Mouse (Mus musculus): ENCODE data around the gene Gm6525. TPM values are rescaled to one million over a fixed set of nuclear protein-coding genes. Genes with fewer than 3 reads are reported as not detected.

Gene Gm6525
- polyA plus RNA-seq, 1 experiment from 2014 or later: 0.97 TPM

GRCm38 (mm10) chr3:84214501-84214900 lies 40.6 kb downstream of the Gm6525 start:
- no peak overlapping the region for H3K4me3 ChIP-seq (ENCODE audit: low read depth, low read length)
- H3K27ac ChIP-seq (ENCODE audit: low read depth, low read length): peak overlapping the region; percentile 76; the same call in 1 of the 2 replicates
- 72% methylated on average over 6 of the region's 6 CpGs for WGBS
- no peaks in the 10 kb centered on the region for H3K9me3 ChIP-seq (replicated peaks; ENCODE audit: control insufficient read depth, low read length)
- H3K4me1 ChIP-seq (ENCODE audit: control insufficient read depth, insufficient read depth, low read length): peaks cover 54% of the 10 kb centered on the region
- H3K27me3 ChIP-seq (replicated peaks; ENCODE audit: control insufficient read depth, insufficient read depth, low read length): no peaks in the 10 kb centered on the region
- H3K36me3 ChIP-seq (ENCODE audit: control insufficient read depth, insufficient read depth, low read length): peaks cover 7% of the 10 kb centered on the region
- peak overlapping the region; percentile 33; the same call in 1 of the 2 replicates for H3K4me2 ChIP-seq (ENCODE audit: low read length)
- DNase-seq (ENCODE audit: low spot score) (no peak), ATAC-seq (no peak)
- H3K9ac ChIP-seq (ENCODE audit: low read length): no peak overlapping the region

GRCm38 (mm10) chr3:84215253-84215652 lies 41.3 kb downstream of the Gm6525 start:
- H3K9ac ChIP-seq (ENCODE audit: low read length): peak overlapping the region; percentile 43
- H3K4me2 ChIP-seq (ENCODE audit: low read length): peak overlapping the region; percentile 33
- H3K36me3 ChIP-seq (ENCODE audit: control insufficient read depth, insufficient read depth, low read length): no peaks in the 10 kb centered on the region
- DNase-seq (ENCODE audit: low spot score): peak; percentile 72
- H3K27ac ChIP-seq (ENCODE audit: low read depth, low read length): peak overlapping the region; percentile 76
- H3K9me3 ChIP-seq (replicated peaks; ENCODE audit: control insufficient read depth, low read length): no peaks in the 10 kb centered on the region
- 40% methylated on average over 9 of the region's 9 CpGs for WGBS
- peaks cover 59% of the 10 kb centered on the region for H3K4me1 ChIP-seq (ENCODE audit: control insufficient read depth, insufficient read depth, low read length)
- ATAC-seq: peak; percentile 43
- no peaks in the 10 kb centered on the region for H3K27me3 ChIP-seq (replicated peaks; ENCODE audit: control insufficient read depth, insufficient read depth, low read length)
- H3K4me3 ChIP-seq (ENCODE audit: low read depth, low read length): no peak overlapping the region

GRCm38 (mm10) chr3:84215743-84216360 lies 41.9 kb downstream of the Gm6525 start:
- peak; percentile 78 for DNase-seq (ENCODE audit: low spot score)

GRCm38 (mm10) chr3:84217118-84217960 lies 43.4 kb downstream of the Gm6525 start:
- Histone ChIP-seq H3K9me3 (replicated peaks; ENCODE audit: control insufficient read depth, low read length) (no peaks in the 10 kb centered on the region), H3K27me3 (replicated peaks; ENCODE audit: control insufficient read depth, insufficient read depth, low read length) (no peaks in the 10 kb centered on the region), H3K4me1 (ENCODE audit: control insufficient read depth, insufficient read depth, low read length) (peaks cover 69% of the 10 kb centered on the region), H3K4me3 (ENCODE audit: low read depth, low read length) (peak overlapping the region; percentile 47), H3K4me2 (ENCODE audit: low read length) (peak overlapping the region; percentile 60), H3K36me3 (ENCODE audit: control insufficient read depth, insufficient read depth, low read length) (no peaks in the 10 kb centered on the region), H3K27ac (ENCODE audit: low read depth, low read length) (peak overlapping the region; percentile 56; the same call in 1 of the 2 replicates), H3K9ac (ENCODE audit: low read length) (peak overlapping the region; percentile 66; the same call in 1 of the 2 replicates)
- ATAC-seq (no peak), DNase-seq (ENCODE audit: low spot score) (no peak)
- 38% methylated on average over 12 of the region's 12 CpGs for WGBS

More at GRCm38 (mm10) chr3:84215743-84216360, 41.9 kb downstream of the Gm6525 start:
- Histone ChIP-seq H3K4me2 (ENCODE audit: low read length) (peak overlapping the region; percentile 33), H3K9me3 (replicated peaks; ENCODE audit: control insufficient read depth, low read length) (no peaks in the 10 kb centered on the region), H3K4me3 (ENCODE audit: low read depth, low read length) (no peak overlapping the region), H3K4me1 (ENCODE audit: control insufficient read depth, insufficient read depth, low read length) (peaks cover 62% of the 10 kb centered on the region), H3K36me3 (ENCODE audit: control insufficient read depth, insufficient read depth, low read length) (no peaks in the 10 kb centered on the region), H3K9ac (ENCODE audit: low read length) (peak overlapping the region; percentile 43; the same call in 1 of the 2 replicates), H3K27ac (ENCODE audit: low read depth, low read length) (peak overlapping the region; percentile 76), H3K27me3 (replicated peaks; ENCODE audit: control insufficient read depth, insufficient read depth, low read length) (no peaks in the 10 kb centered on the region)
- 51% methylated on average over 15 of the region's 15 CpGs for WGBS
- ATAC-seq: peak; percentile 33

- WGBS: 9% methylated on average over 4 of the region's 4 CpGs
- H3K4me2 ChIP-seq (ENCODE audit: low read length): peak overlapping the region; percentile 60
- H3K36me3 ChIP-seq (ENCODE audit: control insufficient read depth, insufficient read depth, low read length): no peaks in the 10 kb centered on the region
- H3K4me1 ChIP-seq (ENCODE audit: control insufficient read depth, insufficient read depth, low read length): peaks cover 69% of the 10 kb centered on the region
- ATAC-seq (no peak), DNase-seq (ENCODE audit: low spot score) (no peak)
- no peaks in the 10 kb centered on the region for H3K27me3 ChIP-seq (replicated peaks; ENCODE audit: control insufficient read depth, insufficient read depth, low read length)
- H3K9ac ChIP-seq (ENCODE audit: low read length): peak overlapping the region; percentile 66
- H3K9me3 ChIP-seq (replicated peaks; ENCODE audit: control insufficient read depth, low read length): no peaks in the 10 kb centered on the region
- H3K27ac ChIP-seq (ENCODE audit: low read depth, low read length): peak overlapping the region; percentile 56; the same call in 1 of the 2 replicates
- peak overlapping the region; percentile 47 for H3K4me3 ChIP-seq (ENCODE audit: low read depth, low read length)
These were observed 44.1 kb downstream of the Gm6525 start for GRCm38 (mm10) chr3:84217961-84218351.

- no peaks in the 10 kb centered on the region for H3K9me3 ChIP-seq (replicated peaks; ENCODE audit: control insufficient read depth, low read length)
- DNase-seq (ENCODE audit: low spot score) (no peak), ATAC-seq (no peak)
- peak overlapping the region; percentile 66 for H3K9ac ChIP-seq (ENCODE audit: low read length)
- H3K27ac ChIP-seq (ENCODE audit: low read depth, low read length): peak overlapping the region; percentile 56; the same call in 1 of the 2 replicates
- peaks cover 69% of the 10 kb centered on the region for H3K4me1 ChIP-seq (ENCODE audit: control insufficient read depth, insufficient read depth, low read length)
- no peaks in the 10 kb centered on the region for H3K36me3 ChIP-seq (ENCODE audit: control insufficient read depth, insufficient read depth, low read length)
- H3K4me2 ChIP-seq (ENCODE audit: low read length): peak overlapping the region; percentile 60
- 39% methylated on average over 2 of the region's 2 CpGs for WGBS
- peak overlapping the region; percentile 47 for H3K4me3 ChIP-seq (ENCODE audit: low read depth, low read length)
- H3K27me3 ChIP-seq (replicated peaks; ENCODE audit: control insufficient read depth, insufficient read depth, low read length): no peaks in the 10 kb centered on the region
These were observed 44.6 kb downstream of the Gm6525 start for GRCm38 (mm10) chr3:84218498-84218897.

- 7% methylated on average over 2 of the region's 2 CpGs for WGBS
- Histone ChIP-seq H3K27me3 (replicated peaks; ENCODE audit: control insufficient read depth, insufficient read depth, low read length) (no peaks in the 10 kb centered on the region), H3K36me3 (ENCODE audit: control insufficient read depth, insufficient read depth, low read length) (no peaks in the 10 kb centered on the region), H3K27ac (ENCODE audit: low read depth, low read length) (peak overlapping the region; percentile 84; the same call in 1 of the 2 replicates), H3K4me3 (ENCODE audit: low read depth, low read length) (peak overlapping the region; percentile 47), H3K9ac (ENCODE audit: low read length) (peak overlapping the region; percentile 66), H3K4me2 (ENCODE audit: low read length) (peak overlapping the region; percentile 60), H3K9me3 (replicated peaks; ENCODE audit: control insufficient read depth, low read length) (no peaks in the 10 kb centered on the region), H3K4me1 (ENCODE audit: control insufficient read depth, insufficient read depth, low read length) (peaks cover 65% of the 10 kb centered on the region)
- DNase-seq (ENCODE audit: low spot score) (no peak), ATAC-seq (no peak)
These were observed 45.3 kb downstream of the Gm6525 start for GRCm38 (mm10) chr3:84219166-84219710.

GRCm38 (mm10) chr3:84219720-84220273 lies 45.9 kb downstream of the Gm6525 start:
- Histone ChIP-seq H3K4me2 (ENCODE audit: low read length) (peak overlapping the region; percentile 60), H3K9me3 (replicated peaks; ENCODE audit: control insufficient read depth, low read length) (no peaks in the 10 kb centered on the region), H3K4me3 (ENCODE audit: low read depth, low read length) (peak overlapping the region; percentile 47), H3K9ac (ENCODE audit: low read length) (peak overlapping the region; percentile 66), H3K27ac (ENCODE audit: low read depth, low read length) (peak overlapping the region; percentile 84), H3K36me3 (ENCODE audit: control insufficient read depth, insufficient read depth, low read length) (no peaks in the 10 kb centered on the region), H3K4me1 (ENCODE audit: control insufficient read depth, insufficient read depth, low read length) (peaks cover 60% of the 10 kb centered on the region), H3K27me3 (replicated peaks; ENCODE audit: control insufficient read depth, insufficient read depth, low read length) (no peaks in the 10 kb centered on the region)
- DNase-seq (ENCODE audit: low spot score) (peak; percentile 83), ATAC-seq (peak; percentile 62)
- 2% methylated on average over 9 of the region's 9 CpGs for WGBS

Measured in forebrain, embryonic 14.5 days (tissue).